Mouse (Mus musculus): ENCODE results near the gene Ak7.

Ak7 gene

DNA sequence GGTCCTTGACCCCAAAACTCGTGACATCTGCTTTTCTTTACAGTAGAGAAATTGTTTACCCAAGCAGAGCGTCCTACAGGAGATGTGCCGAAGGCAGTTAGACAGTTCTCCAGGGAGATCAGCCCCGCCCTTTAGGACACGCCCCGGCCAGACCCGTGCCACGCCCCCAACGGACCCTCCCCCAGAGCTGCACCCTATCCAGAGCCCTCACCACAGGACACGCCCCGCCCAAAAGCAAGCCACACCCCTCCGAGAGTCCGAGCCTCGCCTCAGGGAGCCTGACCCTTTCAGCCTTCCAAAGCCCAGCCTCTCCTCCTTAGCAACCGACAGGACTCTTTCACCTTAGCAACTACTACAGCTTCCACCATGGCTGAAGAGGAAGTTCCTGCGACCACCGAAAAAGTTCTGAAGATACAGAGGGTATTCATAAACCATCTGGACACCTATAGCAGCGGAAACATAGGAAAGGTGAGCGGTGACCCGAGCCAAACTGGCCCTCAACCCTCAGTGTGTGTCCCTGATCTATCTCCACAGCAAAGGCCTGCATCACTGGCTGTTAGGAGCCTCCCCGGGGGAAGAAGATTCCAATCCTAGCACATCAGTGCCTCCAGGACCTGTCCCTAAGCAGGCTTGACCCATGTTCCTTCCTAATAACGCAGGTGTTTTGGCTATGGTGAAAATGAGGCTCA, at the start of gene Ak7:
Gene Ak7, plus strand, starts transcription at position 178 of the 689 bp plus-strand sequence.
- no peak for DNase-seq

DNA sequence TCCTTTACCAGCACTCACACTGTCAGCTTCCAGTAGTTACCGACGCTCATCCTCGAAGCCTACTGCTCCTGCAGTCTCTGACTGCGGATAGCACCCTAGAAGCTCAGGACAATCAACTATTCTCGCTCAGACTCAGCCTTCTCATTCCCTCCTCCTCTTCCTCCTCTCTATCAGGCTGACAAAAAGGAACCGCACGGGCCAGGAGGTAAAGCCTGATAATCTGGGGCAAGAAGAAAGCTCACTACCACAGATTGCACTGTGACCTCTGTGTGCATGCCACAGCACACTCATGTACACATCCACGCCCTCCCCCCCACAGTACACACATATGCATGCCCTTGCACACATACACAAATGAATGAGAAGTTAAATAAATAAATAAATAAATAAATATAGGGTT, 29.5 kb upstream of the Ak7 start:
- no peak for DNase-seq

DNA sequence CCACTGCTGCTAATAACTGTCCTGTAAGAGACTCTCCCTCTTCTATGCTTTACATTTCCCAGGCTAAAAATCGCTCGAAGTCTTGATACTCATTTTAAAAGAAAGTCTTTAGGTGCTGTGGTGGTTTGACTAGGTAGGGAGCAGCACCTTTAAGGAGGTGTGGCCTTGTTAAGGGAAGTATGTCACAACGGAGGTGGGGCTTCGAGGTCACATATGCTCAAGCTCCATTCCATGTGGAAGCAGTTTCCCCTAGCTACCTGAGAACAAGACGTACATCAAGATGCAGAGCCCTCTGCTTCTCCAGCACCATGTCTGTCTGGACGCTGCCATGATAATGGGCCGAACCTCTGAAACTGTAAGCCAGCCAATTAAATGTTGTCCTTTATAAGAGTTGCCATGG, 27.6 kb upstream of the Ak7 start:
- no peak for DNase-seq

DNA sequence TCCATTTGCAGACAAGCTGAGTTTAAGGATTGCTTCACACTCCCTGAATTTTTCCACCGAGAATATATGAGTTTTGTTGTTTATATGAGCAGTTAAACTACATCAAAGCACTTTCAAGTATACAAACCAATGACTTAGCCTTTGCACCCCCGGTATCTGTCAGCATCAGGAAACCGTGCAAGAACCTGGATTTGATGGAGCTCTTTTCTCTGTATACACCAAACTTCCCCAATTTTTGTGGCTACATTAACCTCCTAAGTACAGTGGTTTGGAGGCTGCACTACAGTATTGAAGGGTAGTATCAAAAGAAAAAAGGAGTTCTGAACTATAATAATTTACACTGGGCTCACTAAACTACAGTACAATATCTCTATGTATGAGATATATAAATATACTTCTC, 27.0 kb upstream of the Ak7 start:
- no peak for DNase-seq

DNA sequence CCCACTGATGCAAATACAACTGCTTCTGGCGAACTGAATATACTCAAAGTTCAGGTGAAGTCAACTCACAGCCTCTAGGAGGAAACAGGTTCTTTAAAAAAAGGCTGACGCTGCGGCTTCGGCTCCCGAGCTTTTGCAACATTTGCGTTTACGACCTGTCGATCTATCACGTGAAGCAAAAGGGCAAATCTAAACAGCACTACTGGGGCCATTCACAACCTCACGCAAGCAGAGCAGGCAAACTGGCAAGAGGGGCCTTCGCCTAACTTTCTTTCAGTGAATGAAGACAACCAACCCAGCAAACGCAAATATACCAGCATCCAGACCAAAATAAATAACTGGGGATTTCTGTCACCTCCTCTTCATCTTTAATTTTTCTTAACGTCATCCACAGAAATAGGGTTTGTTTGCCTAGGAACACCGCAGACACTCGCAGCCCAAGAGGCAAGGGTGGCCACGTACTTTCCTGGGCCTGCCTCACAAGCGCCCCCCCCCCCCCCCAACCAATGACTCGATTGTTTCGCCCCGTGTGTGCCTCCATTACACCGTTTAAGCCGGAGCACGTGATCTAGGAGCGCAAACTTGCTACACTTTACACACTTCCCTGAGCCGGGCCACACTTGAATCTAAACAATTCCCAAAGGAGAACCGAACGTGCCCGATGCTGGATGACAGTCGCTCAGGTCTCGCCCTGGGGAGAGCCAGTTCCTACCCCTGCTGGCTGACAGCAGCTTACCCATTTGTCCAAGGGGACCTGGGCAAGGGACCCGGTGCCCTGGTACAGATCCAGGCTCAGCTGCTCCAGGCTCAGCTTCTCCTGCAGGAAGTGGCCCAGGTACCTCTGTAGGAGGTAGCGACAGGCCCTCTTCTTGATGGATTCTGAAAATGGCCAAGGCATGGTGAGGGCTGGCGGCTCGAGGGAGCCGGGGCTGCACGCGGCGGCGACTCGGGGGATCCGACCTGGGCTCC, 21.6 kb upstream of the Ak7 start, which contains the start of gene Gskip:
Gene Gskip, plus strand, starts transcription at position 897 of the 969 bp plus-strand sequence.
- DNase-seq: peak; percentile 43

DNA sequence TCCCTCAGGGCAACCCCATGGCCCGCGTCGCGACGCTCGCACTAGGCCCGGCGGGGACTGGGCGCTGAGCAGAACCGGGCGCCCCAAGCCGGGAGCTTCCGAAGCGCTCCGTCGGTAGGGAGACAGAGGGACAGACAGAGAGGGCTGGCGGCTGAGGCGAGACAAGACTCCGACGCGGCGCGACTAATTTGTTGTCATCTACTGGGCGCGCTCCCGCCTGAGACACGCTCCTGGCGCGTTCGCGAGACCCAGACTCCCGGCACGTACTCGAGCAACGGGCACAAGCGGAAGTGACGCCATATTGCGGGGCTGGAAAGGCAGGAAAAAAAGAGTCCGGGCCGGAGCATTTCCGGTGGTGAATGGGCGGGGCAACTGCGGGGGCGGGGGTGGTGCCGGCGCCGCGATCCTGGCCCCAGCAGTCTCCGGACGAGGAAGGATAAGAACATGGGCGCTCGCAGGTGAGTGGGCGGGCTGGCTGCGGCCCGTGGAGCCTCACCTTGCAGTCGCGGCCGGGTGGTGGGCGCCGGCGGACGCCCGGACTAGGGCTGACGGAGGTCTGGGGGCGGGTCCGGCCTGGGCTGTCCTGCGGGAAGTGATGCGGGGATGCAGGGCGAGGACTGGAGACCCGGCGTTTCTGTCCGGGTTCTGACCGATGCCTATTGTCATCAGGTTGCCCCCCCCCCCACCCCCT, 20.6 kb upstream of the Ak7 start, which contains the start of gene Atg2b:
Gene Atg2b, minus strand, starts transcription at position 211 of the 691 bp plus-strand sequence.
- peak; percentile 96 for DNase-seq

DNA sequence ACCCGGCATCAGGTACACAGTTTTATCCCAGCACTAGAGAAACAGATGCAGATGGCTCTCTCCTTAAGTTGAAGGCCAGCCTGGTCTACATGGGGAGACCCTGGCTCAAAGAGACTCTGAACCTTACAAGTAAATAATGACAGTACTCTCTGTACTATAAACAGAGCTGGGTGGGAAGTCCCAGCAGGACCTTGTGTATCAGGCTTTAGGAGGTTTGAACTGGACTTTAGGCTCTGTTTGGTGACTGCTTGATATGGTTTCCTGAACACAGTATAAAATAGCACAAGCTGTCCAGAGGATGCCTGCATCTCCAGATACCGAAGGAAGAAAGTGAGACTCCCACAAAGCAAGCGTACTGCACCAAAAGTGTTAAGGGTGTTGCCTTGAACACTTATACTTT, 19.0 kb upstream of the Ak7 start:
- no peak for DNase-seq

DNA sequence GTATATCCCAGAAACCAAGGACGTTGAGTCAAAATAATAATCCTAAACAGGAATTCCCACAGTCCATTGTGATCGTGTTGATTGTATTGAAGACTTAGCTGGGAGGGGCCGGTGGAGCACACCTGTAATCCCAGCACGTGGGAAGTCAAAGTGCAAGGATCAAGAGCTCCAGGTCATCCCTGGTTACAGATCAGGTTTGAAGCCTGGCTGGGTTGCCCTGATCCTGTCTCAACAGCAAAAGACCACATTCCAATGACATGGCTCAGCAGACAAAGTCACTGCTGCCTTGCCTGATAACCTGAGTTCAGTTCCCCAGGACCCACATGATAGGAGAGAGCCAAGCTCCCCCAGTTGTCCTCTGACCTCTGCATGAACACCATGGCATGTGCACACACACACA, 18.4 kb upstream of the Ak7 start:
- no peak for DNase-seq

DNA sequence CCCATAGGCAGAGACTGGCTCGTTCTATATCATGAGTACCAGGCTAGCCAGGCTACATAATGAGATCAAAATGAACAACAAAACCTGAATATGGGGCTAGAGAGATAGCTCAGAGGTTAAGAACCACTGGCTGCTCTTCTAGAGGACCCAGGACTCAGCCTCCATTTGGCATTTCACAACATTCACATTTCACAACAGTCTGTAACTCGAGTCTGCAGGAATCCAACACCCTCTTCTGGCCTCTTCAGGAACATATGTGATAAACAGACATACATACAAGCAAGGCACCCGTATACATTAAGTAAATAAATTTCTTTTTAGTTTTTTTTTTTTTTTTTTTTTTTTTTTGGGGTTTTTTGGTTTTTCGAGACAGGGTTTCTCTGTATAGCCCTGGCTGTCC, 17.2 kb upstream of the Ak7 start:
- DNase-seq: no peak

DNA sequence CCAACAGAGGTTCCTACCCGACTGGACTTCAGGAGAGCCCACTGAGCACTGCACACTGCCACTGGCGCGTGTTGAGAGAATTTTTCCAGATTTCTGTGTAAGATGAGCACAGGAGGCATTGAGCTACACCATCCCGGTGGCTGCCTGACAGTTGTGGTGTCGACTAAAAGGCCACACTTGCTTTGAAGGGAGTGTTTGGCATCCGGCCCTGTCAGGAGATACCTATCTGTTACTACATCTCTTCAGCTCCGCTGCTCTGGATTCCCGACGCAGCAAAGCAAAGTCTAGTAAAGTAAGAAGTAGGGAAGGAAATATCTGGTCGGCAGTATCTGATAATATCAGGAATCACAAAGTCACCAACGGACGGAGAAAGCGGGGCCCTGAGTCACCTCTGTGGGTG, 16.3 kb upstream of the Ak7 start:
- DNase-seq: no peak

DNA sequence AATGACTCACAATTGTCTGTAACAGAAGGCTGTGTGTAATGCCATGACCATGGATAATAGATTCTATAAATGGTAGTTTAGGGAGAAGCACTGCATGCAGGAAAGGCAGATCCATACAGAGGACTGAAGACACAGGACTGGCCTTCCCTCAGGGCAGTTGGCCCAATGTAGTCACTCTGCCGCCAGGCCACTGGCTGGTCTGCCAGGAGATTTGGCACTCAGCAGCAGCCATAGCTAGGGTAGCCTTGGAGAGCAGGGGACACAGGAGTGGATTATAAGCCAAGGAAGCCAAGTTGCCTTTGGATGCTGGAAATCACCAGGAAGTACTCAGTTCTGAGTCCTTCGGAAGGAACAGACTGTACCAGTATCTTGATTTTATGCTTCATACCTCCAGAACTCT, 11.8 kb upstream of the Ak7 start:
- no peak for DNase-seq

DNA sequence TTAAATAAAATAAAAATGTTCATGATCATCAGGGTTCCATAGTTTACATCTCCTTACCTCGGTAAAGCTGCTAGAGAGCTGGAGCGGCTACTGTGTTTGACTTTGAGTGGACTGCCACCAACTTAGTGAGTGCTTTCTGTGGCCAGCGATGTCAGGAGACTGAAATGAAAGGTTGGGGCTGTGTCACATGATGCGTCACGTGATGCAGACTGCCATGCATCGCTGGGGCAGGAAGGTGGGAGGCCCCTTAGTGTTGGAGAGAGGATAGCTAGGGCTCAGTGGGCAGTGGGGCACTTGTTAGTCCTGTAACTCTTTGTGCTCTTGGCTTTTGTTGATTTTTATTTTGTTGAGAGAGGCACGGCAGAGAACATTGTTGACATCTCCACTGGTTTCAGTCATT, 9.9 kb upstream of the Ak7 start:
- no peak for DNase-seq

DNA sequence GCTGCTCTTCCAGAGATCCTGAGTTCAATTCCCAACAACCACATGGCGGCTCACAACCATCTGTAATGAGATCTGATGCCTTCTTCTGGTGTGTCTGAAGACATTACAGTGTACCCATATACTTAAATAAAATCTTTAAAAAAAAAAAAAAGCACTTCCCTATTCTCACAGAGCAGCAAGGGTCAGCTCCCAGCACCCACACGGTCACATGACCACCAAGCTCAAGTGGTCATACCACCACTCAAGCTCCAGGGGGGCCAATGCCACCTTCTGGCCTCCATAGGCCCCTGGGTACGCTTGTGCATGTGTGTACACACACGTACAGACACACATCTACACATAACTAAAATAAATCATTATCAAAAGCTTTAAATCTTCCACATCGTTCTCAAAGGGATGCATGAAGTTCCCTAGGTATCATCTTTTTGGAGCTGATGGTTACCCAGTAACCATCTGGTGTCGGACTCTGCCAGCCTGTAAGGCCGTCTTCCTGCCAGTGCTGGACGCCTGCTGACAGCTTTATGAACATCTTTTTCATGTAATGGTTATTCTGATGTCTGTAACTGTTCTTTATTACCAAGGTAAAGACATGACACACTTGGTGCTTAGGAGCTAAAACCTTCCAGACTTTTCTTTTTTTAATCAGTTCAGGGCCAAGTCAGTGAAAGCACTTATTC, 8.5 kb upstream of the Ak7 start:
- DNase-seq: no peak

DNA sequence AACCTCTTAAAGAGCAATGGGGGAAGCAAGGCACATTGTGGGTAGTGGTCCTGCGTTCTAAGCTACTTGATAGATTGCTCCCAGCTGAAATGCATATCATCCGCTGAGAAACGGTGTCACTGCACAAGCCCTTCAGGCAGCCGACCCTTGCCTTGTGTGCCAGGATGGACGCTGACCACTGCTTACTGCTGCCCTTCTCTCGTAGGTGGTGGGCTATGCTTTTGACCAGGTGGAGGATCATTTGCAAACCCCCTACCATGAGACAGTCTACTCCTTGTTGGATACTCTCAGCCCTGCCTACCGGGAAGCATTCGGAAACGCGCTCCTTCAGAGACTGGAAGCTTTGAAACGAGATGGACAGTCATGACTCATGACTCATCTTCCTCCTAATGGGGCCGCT, 5.3 kb upstream of the Ak7 start:
- no peak for DNase-seq

DNA sequence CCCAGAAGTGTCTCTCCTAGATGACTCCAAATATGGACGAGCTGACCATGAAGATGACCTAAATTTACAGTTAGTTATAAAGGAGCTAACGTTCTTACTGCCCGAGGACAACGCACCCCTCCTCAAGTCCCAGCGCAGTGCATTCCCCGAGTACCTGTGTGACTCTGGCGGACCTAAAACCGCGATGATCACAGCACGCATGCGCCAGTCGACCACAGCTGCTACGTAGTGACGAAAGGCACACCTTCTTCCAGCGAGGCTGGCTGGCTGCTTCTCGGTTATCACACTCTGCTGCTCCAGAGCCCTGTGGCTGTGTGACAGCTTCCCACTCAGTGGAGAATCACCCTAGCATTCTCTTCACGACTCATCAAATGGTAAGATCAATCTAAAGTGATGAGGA, 12.8 kb downstream of the Ak7 start:
- peak; percentile 44 for DNase-seq

DNA sequence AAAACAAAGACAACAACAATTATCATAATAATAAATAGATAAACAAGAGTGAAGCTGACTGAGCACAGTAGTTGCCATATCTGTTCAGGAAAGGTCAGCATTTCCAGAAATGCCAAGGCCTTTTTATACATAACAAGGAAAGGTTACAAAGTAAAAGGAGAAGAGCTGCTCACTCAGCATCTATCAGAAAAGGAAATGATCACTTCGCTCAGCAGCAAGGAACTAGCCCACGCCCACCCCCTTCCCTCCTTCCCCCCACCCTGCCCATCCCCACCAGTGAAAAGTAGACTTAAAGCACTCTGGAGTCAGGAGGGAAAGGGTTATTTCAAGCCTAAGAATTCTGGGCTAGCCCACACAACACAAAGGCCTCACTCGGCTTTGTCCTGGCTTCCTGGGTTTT, 14.4 kb downstream of the Ak7 start:
- DNase-seq: no peak

DNA sequence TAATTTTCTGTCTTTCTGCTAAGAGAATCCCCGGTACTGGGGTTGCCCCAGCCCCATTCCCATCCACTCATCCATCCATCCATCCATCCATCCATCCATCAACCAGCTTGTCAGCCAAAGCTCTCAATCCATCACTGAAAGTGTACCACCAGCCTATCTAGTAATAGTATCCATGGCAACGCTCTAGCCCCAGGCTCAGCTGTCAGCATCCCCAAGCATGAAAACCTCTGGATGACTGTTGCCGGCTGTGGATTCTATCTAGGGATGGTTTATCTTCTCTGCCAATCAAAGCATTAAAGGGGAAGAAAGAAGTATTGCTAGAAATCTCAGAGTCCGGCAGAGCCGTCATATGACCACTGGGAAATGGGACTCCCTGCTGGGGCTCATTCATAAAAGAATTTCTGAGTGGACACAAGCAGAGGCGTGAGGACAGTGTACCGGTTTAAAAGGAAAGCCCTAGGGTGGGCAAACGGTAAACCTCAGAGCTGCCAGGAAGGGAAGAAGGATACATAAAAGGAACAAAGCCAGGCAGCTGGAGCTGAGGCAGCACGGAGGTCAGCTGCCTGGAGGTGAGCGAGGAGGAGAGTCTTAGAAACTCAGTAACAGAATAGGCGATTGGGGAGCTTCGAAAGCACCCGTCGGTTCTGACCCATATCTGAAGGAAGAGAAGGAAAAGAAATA, 15.8 kb downstream of the Ak7 start:
- DNase-seq: no peak

DNA sequence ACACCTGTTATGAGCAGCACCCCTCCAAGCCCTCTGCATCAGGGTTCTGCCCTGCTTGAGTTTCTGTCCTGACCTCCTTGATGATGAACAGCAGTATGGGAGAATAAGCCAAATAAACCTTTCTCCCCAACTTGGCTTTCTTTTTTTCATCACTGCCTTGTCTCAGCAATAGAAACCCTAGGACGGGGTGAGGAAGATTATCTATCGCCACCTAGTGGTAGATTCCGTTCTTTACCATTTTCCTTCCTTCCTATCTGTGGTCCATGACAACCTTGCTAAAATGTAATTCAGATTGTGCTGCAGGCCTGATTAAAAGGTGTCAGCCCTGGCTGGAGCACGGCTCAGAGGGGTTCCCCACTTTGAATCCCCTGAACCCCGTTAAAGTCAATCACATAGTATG, 16.9 kb downstream of the Ak7 start:
- DNase-seq: no peak

DNA sequence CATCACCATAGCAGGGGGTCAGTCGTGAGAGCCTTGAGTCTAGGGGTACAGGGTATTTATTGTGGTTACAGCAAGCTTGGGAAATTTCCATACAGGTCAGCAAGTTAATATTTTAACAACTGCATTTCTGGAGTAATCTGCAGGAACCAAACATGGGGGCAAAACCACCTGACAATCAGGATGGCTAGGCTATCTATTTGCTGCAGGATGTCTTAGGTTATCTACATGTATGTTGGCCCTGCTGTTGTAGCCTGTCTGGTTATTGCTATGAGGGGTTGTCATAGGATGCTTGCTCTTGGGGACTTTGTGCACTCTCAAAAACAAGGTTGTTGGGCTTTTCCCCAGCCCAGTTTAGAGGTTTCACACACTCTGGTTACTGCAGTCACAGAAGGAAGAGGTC, 18.8 kb downstream of the Ak7 start:
- DNase-seq: no peak

DNA sequence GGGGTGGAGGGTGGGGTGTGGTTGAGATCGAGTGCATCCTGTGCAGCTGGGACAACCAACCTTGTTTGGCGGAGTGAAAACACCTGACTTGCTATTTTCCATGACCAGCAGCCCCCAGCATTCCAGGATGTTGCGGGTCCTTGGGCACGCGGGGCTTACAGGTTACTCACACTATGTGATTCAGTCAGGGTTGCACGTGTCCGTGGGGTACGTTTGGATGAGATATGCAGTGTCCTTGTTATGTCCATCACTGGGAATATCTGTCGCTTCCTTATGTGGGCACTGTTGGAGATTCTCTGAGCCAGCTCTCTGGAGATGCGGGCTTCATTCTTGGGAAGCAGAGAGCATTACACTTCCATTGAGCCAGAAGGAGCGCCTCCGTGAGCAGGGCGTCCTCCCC, 20.0 kb downstream of the Ak7 start:
- DNase-seq: no peak

DNA sequence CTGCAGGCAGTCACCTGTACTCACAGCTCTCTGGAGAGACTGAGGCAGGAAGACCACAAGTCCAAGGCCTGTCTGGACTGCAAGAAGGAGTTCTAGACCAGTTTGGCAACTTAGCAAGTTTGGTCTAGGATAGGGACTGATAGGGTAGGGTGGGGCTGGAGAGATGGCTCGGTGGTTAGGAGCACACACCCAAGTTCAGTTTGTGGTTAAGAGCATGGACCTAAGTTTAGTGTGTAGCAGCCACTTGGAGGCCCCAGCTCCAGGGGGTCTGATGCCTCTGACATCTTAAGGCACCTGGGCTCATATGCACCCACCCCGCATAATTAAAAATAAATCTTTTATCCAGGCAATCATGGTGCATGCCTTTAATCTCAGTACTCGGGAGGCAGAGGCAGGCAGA, 21.5 kb downstream of the Ak7 start:
- DNase-seq: no peak

DNA sequence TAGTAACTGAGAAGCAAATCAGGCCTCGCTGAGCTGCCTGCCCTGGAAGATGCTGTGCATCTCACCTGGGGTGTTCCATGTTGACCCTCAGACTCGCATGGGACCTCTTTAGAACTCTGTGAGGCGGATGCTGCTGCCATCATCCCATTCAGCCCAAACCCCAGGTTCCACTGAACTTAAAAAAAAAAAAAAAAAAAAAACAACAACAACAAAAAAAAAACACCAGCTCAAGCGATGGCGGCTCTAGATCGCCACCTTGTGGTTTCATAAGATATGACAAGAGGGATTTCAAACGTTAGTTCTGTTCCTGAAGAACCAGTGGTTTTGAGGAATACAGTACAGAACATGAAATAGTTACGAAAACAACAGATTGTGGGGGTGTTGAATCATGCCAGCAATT, 22.2 kb downstream of the Ak7 start:
- no peak for DNase-seq
